ENCODE assay signal across 20 mouse cellular contexts in the genomic region with DNA sequence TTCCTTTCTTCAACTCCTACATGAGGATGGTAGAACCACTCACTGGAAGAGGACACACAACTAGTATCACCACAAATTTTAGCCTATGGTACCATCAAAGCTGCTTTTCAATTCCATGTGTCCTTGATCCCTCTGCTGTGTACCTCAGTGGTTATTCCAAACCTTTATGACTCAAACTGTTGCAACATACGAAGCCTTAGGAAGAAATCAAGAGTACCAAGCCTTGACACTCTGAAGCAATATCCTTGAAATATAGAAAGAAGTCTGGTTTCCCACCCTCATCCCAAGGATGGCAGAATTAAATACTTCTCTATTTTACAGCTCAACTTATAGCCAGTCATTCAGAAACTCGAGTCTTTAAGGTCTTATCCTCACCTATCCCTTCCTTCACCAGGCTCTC. TPM values are rescaled to one million over a fixed set of nuclear protein-coding genes. Genes with fewer than 3 reads are reported as not detected.
DNase-seq lines count a peak whose midpoint lies in the region; ATAC-seq and TF ChIP-seq lines count a peak whose summit lies in the region.
"Had no signal": no experiment of that assay in that cellular context is flagged by ENCODE, and none has a peak within 500 bp of the region (broad histone marks: within the 10 kb centered on the region; RNA-seq: fewer than 3 reads in every experiment).

No protein-coding gene starts in this region.

- no peak for DNase-seq in liver
- no peak for DNase-seq in layer of hippocampus, adult 9-11 months
- DNase-seq in neural tube, embryonic 10.5 days (ENCODE audit: extremely low spot score, low spot score): no peak
- DNase-seq: adrenal gland, postnatal 10 days; cerebellum, adult 11 months; cerebellum, adult 8-10 months; cerebellum, postnatal 14 days; gastrocnemius, postnatal 14 days; heart, adult 18-20 months; heart, postnatal 10 days had no signal

- no peak overlapping the region for H3K9ac ChIP-seq in liver, embryonic 12.5 days
- no peak overlapping the region for H3K9ac ChIP-seq in liver, embryonic 15.5 days
- H3K9ac ChIP-seq: embryonic facial prominence, embryonic 13.5 days; forebrain, embryonic 12.5 days; hindbrain, embryonic 14.5 days had no signal

- H3K27ac ChIP-seq in liver, embryonic 12.5 days: peak overlapping the region; percentile 21; the same call in 1 of the 2 replicates
- H3K27ac ChIP-seq in liver, embryonic 15.5 days (replicated peaks): peak overlapping the region; percentile 31
- H3K27ac ChIP-seq: embryonic facial prominence, embryonic 13.5 days; forebrain, embryonic 12.5 days; heart, embryonic 10.5 days; hindbrain, embryonic 14.5 days had no signal

- H3K79me3 ChIP-seq in C2C12 (ENCODE audit: low read depth): no peaks in the 10 kb centered on the region

- no peak overlapping the region for H3K4me2 ChIP-seq in liver, embryonic 12.5 days
- no peak overlapping the region for H3K4me2 ChIP-seq in liver, embryonic 15.5 days
- H3K4me2 ChIP-seq: embryonic facial prominence, embryonic 13.5 days; forebrain, embryonic 12.5 days; hindbrain, embryonic 14.5 days had no signal

- H3K36me3 ChIP-seq in liver, embryonic 12.5 days: peaks cover 4% of the 10 kb centered on the region
- no peaks in the 10 kb centered on the region for H3K36me3 ChIP-seq in C2C12 (ENCODE audit: control insufficient read depth, insufficient read depth)
- H3K36me3 ChIP-seq in liver, embryonic 15.5 days (replicated peaks): 0 out of 2 replicates have a peak, but pooled peaks cover 4% of the 10 kb centered on the region
- H3K36me3 ChIP-seq: forebrain, embryonic 12.5 days had no signal

- no peaks in the 10 kb centered on the region for H3K79me2 ChIP-seq in C2C12 (ENCODE audit: control insufficient read depth, insufficient read depth)

- no peaks in the 10 kb centered on the region for H3K9me3 ChIP-seq in liver, embryonic 12.5 days (replicated peaks)
- H3K9me3 ChIP-seq in liver, embryonic 15.5 days (replicated peaks): no peaks in the 10 kb centered on the region
- H3K9me3 ChIP-seq: embryonic facial prominence, embryonic 13.5 days; forebrain, embryonic 12.5 days; heart, embryonic 10.5 days had no signal

- H3ac ChIP-seq in C2C12 (ENCODE audit: control insufficient read depth, insufficient read length, low read depth): no peak overlapping the region

- H3K4me1 ChIP-seq in liver, embryonic 12.5 days: peaks cover 82% of the 10 kb centered on the region
- H3K4me1 ChIP-seq in liver, embryonic 15.5 days (replicated peaks): peaks cover 85% of the 10 kb centered on the region

- H3K4me3 ChIP-seq in liver, embryonic 12.5 days: no peak overlapping the region
- H3K4me3 ChIP-seq in C2C12 (ENCODE audit: insufficient read depth, poor library complexity, severe bottlenecking): no peak overlapping the region
- H3K4me3 ChIP-seq in liver, embryonic 15.5 days (replicated peaks): no peak overlapping the region
- H3K4me3 ChIP-seq: embryonic facial prominence, embryonic 13.5 days; forebrain, embryonic 12.5 days; heart, embryonic 10.5 days had no signal

- TF ChIP-seq CTCF in C2C12 (IDR thresholded peaks at IDR 0.05; ENCODE audit: control insufficient read depth, insufficient read depth, insufficient read length): no peak

- 51% methylated on average over 2 of the region's 2 CpGs for WGBS in liver, embryonic 12.5 days (ENCODE audit: insufficient replicate concordance)
- WGBS in liver, embryonic 15.5 days (ENCODE audit: insufficient replicate concordance): 53% methylated on average over 2 of the region's 2 CpGs

- no peaks in the 10 kb centered on the region for H3K27me3 ChIP-seq in liver, embryonic 12.5 days (replicated peaks)
- H3K27me3 ChIP-seq in C2C12 (ENCODE audit: control insufficient read depth, insufficient read depth, insufficient read length): no peaks in the 10 kb centered on the region
- no peaks in the 10 kb centered on the region for H3K27me3 ChIP-seq in liver, embryonic 15.5 days
- H3K27me3 ChIP-seq: embryonic facial prominence, embryonic 13.5 days had no signal

- no peak for ATAC-seq in liver, embryonic 12.5 days
- ATAC-seq in liver, embryonic 15.5 days (ENCODE audit: insufficient read depth): no peak
- ATAC-seq: CD4-positive, CD25-positive, alpha-beta regulatory T cell, adult 4 months; forebrain, embryonic 16.5 days had no signal

TF ChIP-seq in C2C12, 6 proteins besides CTCF, POLR2A, EP300 and RAD21:
- TF ChIP-seq CEBPB (IDR thresholded peaks at IDR 0.05; ENCODE audit: low read depth) (peak; percentile 29), MYOD1 (IDR thresholded peaks at IDR 0.05; ENCODE audit: control insufficient read depth, insufficient read length, low read depth) (no peak), FOSL1 (IDR thresholded peaks at IDR 0.05; ENCODE audit: insufficient read depth, low read length, poor library complexity, severe bottlenecking) (no peak), USF1 (IDR thresholded peaks at IDR 0.05; ENCODE audit: low read depth) (no peak), MAX (IDR thresholded peaks at IDR 0.05) (no peak), MYOG (IDR thresholded peaks at IDR 0.05; ENCODE audit: control insufficient read depth, extremely low read depth, insufficient read length) (no peak)
TF ChIP-seq in C2C12: peak in this region for 1.

RNA-seq across cellular contexts. Expression of gene Hipk1, which starts 5.0 kb away (rescaled TPM):
- 17.7 and 18.1 TPM in 2 replicates for polyA plus RNA-seq in liver, embryonic 12.5 days (2016; fragmentation: Nextera tagmentation; extraction: Ambion mirVana)
- 15.6 TPM for polyA plus RNA-seq in C2C12 (2012; fragmentation: generic; extraction: Trizol)
- 15.3 and 17.7 TPM in 2 replicates for polyA plus RNA-seq in liver, embryonic 15.5 days (2015; fragmentation: Nextera tagmentation; extraction: Ambion mirVana)

RNA-seq across cellular contexts. Expression of gene Dclre1b, which starts 12.9 kb away (rescaled TPM):
- 28.4 and 30.8 TPM in 2 replicates for polyA plus RNA-seq in liver, embryonic 12.5 days (2016; fragmentation: Nextera tagmentation; extraction: Ambion mirVana)
- polyA plus RNA-seq in C2C12 (2012; fragmentation: generic; extraction: Trizol): 7.6 TPM
- 29.7 and 31.9 TPM in 2 replicates for polyA plus RNA-seq in liver, embryonic 15.5 days (2015; fragmentation: Nextera tagmentation; extraction: Ambion mirVana)

RNA-seq across cellular contexts. Expression of gene Ap4b1, which starts 12.9 kb away (rescaled TPM):
- 18.7 and 19.4 TPM in 2 replicates for polyA plus RNA-seq in liver, embryonic 12.5 days (2016; fragmentation: Nextera tagmentation; extraction: Ambion mirVana)
- 8.8 TPM for polyA plus RNA-seq in C2C12 (2012; fragmentation: generic; extraction: Trizol)
- 13.0 and 15.4 TPM in 2 replicates for polyA plus RNA-seq in liver, embryonic 15.5 days (2015; fragmentation: Nextera tagmentation; extraction: Ambion mirVana)

RNA-seq across cellular contexts. Expression of gene Gm43064, which starts 13.0 kb away (rescaled TPM):
- 0.56 and 0.60 TPM in 2 replicates for polyA plus RNA-seq in liver, embryonic 12.5 days (2016; fragmentation: Nextera tagmentation; extraction: Ambion mirVana)
- polyA plus RNA-seq in C2C12 (2012; fragmentation: generic; extraction: Trizol): not detected
- polyA plus RNA-seq in liver, embryonic 15.5 days (2015; fragmentation: Nextera tagmentation; extraction: Ambion mirVana): 1.1 and 1.2 TPM in 2 replicates
- polyA plus RNA-seq: forebrain, embryonic 12.5 days; heart, embryonic 10.5 days had no signal

RNA-seq across cellular contexts. Expression of gene Bcl2l15, which starts 36.0 kb away (rescaled TPM):
- polyA plus RNA-seq in liver, embryonic 12.5 days (2016; fragmentation: Nextera tagmentation; extraction: Ambion mirVana): 1.6 and 1.7 TPM in 2 replicates
- 0.37 TPM for polyA plus RNA-seq in C2C12 (2012; fragmentation: generic; extraction: Trizol)
- polyA plus RNA-seq in liver, embryonic 15.5 days (2015; fragmentation: Nextera tagmentation; extraction: Ambion mirVana): 1.5 TPM in 2 replicates
- polyA plus RNA-seq: G1E had no signal
